ENCODE assay signal across 19 mouse cellular contexts in genomic region chr10:59172539-59172938, GRCm38 (mm10). TPM values are rescaled to one million over a fixed set of nuclear protein-coding genes. Genes with fewer than 3 reads are reported as not detected.
DNase-seq lines count a peak whose midpoint lies in the region; ATAC-seq and TF ChIP-seq lines count a peak whose summit lies in the region.
"Had no signal": no experiment of that assay in that cellular context is flagged by ENCODE, and none has a peak within 500 bp of the region (broad histone marks: within the 10 kb centered on the region; RNA-seq: fewer than 3 reads in every experiment).

No protein-coding gene starts in this region.

- intact Hi-C loops in gastrocnemius, adult 2 months (cut with DNase I) = no loop called here
- intact Hi-C loops in left cerebral cortex, postnatal 10 days (cut with DNase I) = no loop called here

- H3K4me3 ChIP-seq in gastrocnemius, adult 2 months = no peak overlapping the region
- no peak overlapping the region for H3K4me3 ChIP-seq in kidney, postnatal 0 days (replicated peaks; ENCODE audit: low read depth, low read length)
- H3K4me3 ChIP-seq in lung, embryonic 14.5 days (ENCODE audit: low read depth, low read length) = no peak overlapping the region
- H3K4me3 ChIP-seq: embryonic facial prominence, embryonic 12.5 days; hindbrain, embryonic 12.5 days had no signal

- no peak for ATAC-seq in kidney, postnatal 0 days (replicated peaks; ENCODE audit: low FRiP score, low read depth)
- no peak for ATAC-seq in lung, embryonic 14.5 days (ENCODE audit: insufficient read depth)
- ATAC-seq: forebrain, embryonic 16.5 days; hindbrain, embryonic 16.5 days had no signal

- H3K4me1 ChIP-seq in kidney, postnatal 0 days (replicated peaks; ENCODE audit: insufficient read depth, low read length) = no peaks in the 10 kb centered on the region
- H3K4me1 ChIP-seq in lung, embryonic 14.5 days (ENCODE audit: insufficient read depth) = no peaks in the 10 kb centered on the region
- H3K4me1 ChIP-seq: embryonic facial prominence, embryonic 12.5 days; hindbrain, embryonic 12.5 days had no signal

- no peaks in the 10 kb centered on the region for H3K36me3 ChIP-seq in kidney, postnatal 0 days (ENCODE audit: insufficient read depth, low read length)
- H3K36me3 ChIP-seq in lung, embryonic 14.5 days (ENCODE audit: insufficient read depth) = peaks cover 10% of the 10 kb centered on the region; the same call in 1 of the 2 replicates

- H3K4me2 ChIP-seq in kidney, postnatal 0 days (ENCODE audit: low read length) = no peak overlapping the region
- no peak overlapping the region for H3K4me2 ChIP-seq in lung, embryonic 14.5 days
- H3K4me2 ChIP-seq: embryonic facial prominence, embryonic 12.5 days; hindbrain, embryonic 12.5 days had no signal

- TF ChIP-seq CTCF in gastrocnemius, adult 2 months (IDR thresholded peaks at IDR 0.05) = peak; percentile 26; the same call in 1 of the 2 replicates
- TF ChIP-seq CTCF in kidney, postnatal 0 days (IDR thresholded peaks at IDR 0.05; ENCODE audit: low read depth) = peak; percentile 25; the same call in 1 of the 2 replicates
- 0 out of 2 replicates have a peak, but pooled peaks have one; percentile 1 for TF ChIP-seq CTCF in lung, embryonic 14.5 days (IDR thresholded peaks at IDR 0.05; ENCODE audit: low read depth)

- no peaks in the 10 kb centered on the region for H3K9me3 ChIP-seq in kidney, postnatal 0 days (replicated peaks; ENCODE audit: low read length)
- no peaks in the 10 kb centered on the region for H3K9me3 ChIP-seq in lung, embryonic 14.5 days (ENCODE audit: low read depth, low read length)
- H3K9me3 ChIP-seq: embryonic facial prominence, embryonic 12.5 days; hindbrain, embryonic 12.5 days had no signal

- no peaks in the 10 kb centered on the region for H3K27me3 ChIP-seq in kidney, postnatal 0 days (ENCODE audit: insufficient read depth, low read length)
- H3K27me3 ChIP-seq in lung, embryonic 14.5 days (ENCODE audit: insufficient read depth, low read length) = no peaks in the 10 kb centered on the region
- H3K27me3 ChIP-seq: embryonic facial prominence, embryonic 12.5 days; hindbrain, embryonic 12.5 days had no signal

- H3K9ac ChIP-seq in kidney, postnatal 0 days (ENCODE audit: low read depth, low read length) = no peak overlapping the region
- no peak overlapping the region for H3K9ac ChIP-seq in lung, embryonic 14.5 days
- H3K9ac ChIP-seq: embryonic facial prominence, embryonic 12.5 days; hindbrain, embryonic 12.5 days had no signal

- 91% methylated on average over 1 of the region's 1 CpGs for WGBS in kidney, postnatal 0 days
- WGBS in lung, embryonic 14.5 days = 75% methylated on average over 1 of the region's 1 CpGs

- H3K27ac ChIP-seq in gastrocnemius, adult 2 months = no peak overlapping the region
- no peak overlapping the region for H3K27ac ChIP-seq in kidney, postnatal 0 days
- no peak overlapping the region for H3K27ac ChIP-seq in lung, embryonic 14.5 days (ENCODE audit: low read depth)
- H3K27ac ChIP-seq: embryonic facial prominence, embryonic 12.5 days; hindbrain, embryonic 12.5 days had no signal

- no peak for DNase-seq in gastrocnemius, adult 2 months
- no peak for DNase-seq in gastrocnemius, postnatal 25 days
- DNase-seq in kidney, postnatal 0 days (ENCODE audit: low spot score) = no peak
- DNase-seq in kidney, postnatal 10 days = no peak
- no peak for DNase-seq in lung, embryonic 14.5 days
- no peak for DNase-seq in lung, postnatal 36 days
- peak; percentile 21 for DNase-seq in adipocyte (ENCODE audit: low spot score)
- DNase-seq in left cerebral cortex, postnatal 10 days (ENCODE audit: extremely low spot score in 1 of 2, low spot score in 2 of 2) = no peak
- DNase-seq: adrenal gland, postnatal 14 days; cerebellum, adult 11-12 months; cerebellum, adult 9-10 months; cerebellum, postnatal 25 days; gastrocnemius, postnatal 14 days; heart, postnatal 10 days; heart, postnatal 4 days had no signal

RNA-seq across cellular contexts. Expression of gene Sept10, which starts 49.1 kb away (rescaled TPM):
- total RNA-seq in gastrocnemius, adult 2 months (2021) = 1 to 10 TPM; 6.0 to 7.6 TPM
- 1 to 10 TPM; 6.7 to 8.3 TPM for total RNA-seq in gastrocnemius, postnatal 25 days (2021)
- 60.8 and 62.7 TPM in 2 replicates for polyA plus RNA-seq in kidney, postnatal 0 days (2015; fragmentation: Nextera tagmentation; extraction: Ambion mirVana)
- 68.5 and 69.4 TPM in 2 replicates for polyA plus RNA-seq in lung, embryonic 14.5 days (2014; fragmentation: Nextera tagmentation; extraction: Ambion mirVana)
- 1 to 10 TPM; 8.2 to 9.5 TPM for total RNA-seq in left cerebral cortex, postnatal 10 days (2021)

RNA-seq across cellular contexts. Expression of gene Sowahc, which starts 49.2 kb away (rescaled TPM):
- under 1 TPM; 0.75 to 0.77 TPM for total RNA-seq in gastrocnemius, adult 2 months (2021)
- total RNA-seq in gastrocnemius, postnatal 25 days (2021) = 1 to 10 TPM in 1 of 2 experiments, under 1 TPM in 1; 0.87 to 2.0 TPM
- polyA plus RNA-seq in kidney, postnatal 0 days (2015; fragmentation: Nextera tagmentation; extraction: Ambion mirVana) = 7.6 and 8.7 TPM in 2 replicates
- polyA plus RNA-seq in lung, embryonic 14.5 days (2014; fragmentation: Nextera tagmentation; extraction: Ambion mirVana) = 9.5 and 10.5 TPM in 2 replicates
- 10 to 100 TPM; 12.0 to 13.7 TPM for total RNA-seq in left cerebral cortex, postnatal 10 days (2021)

Comparison
In these comparisons a context has a peak if more than half of its experiments do, and no peak if none do; other contexts are left out.
1. RNA of gene Sowahc, which starts 49.2 kb away (total RNA-seq): 12.0 to 13.7 TPM in left cerebral cortex, postnatal 10 days; 0.87 to 2.0 TPM in gastrocnemius, postnatal 25 days and 0.75 to 0.77 TPM in gastrocnemius, adult 2 months; every median in the first group is over 4 times any median in the second.
2. Peak in every context shown above with its lines, with median percentiles within 50 percentile points of each other: CTCF ChIP-seq.